Mouse (Mus musculus): ENCODE measurements around the gene Ddx55.

The Ddx55 gene

GRCm38 (mm10) chr5:124614709-124615108, 62.0 kb downstream of the Ddx55 start:
- DNase-seq: no peak

GRCm38 (mm10) chr5:124618711-124619110, 66.0 kb downstream of the Ddx55 start:
- no peak for DNase-seq
